Mouse (Mus musculus) G1E (cell line): ENCODE results near the gene Prpf4. TPM values are rescaled to one million over a fixed set of nuclear protein-coding genes. Genes with fewer than 3 reads are reported as not detected.

Experiments
- ATAC-seq: 2 replicates; pipeline ENCODE4 v1.8.0; 2016; ENCODE audit warnings: mild to moderate bottlenecking; ENCODE audit not compliant: insufficient number of reproducible peaks, poor library complexity, low FRiP score, severe bottlenecking; ENCODE audit errors: extremely low read depth
- DNase-seq: peaks from one replicate; pipeline ENCODE4 v3.0.0; 2012; ENCODE audit warnings: low spot score
- H3K27me3 ChIP-seq: 2 replicates; pipeline ENCODE4 v1.6.1; 2012; ENCODE audit warnings: mild to moderate bottlenecking, low read length, inconsistent platforms; ENCODE audit not compliant: insufficient read depth
- H3K36me3 ChIP-seq: replicated peaks from 2 replicates; pipeline ENCODE3; 2012; ENCODE audit warnings: mild to moderate bottlenecking, inconsistent platforms
- H3K4me1 ChIP-seq: 2 replicates; pipeline ENCODE4 v1.6.1; 2012; ENCODE audit warnings: low read depth, low read length, inconsistent platforms, mixed read lengths; ENCODE audit not compliant: insufficient read depth
- H3K4me3 ChIP-seq: 2 replicates; pipeline ENCODE4 v1.5.1; 2012; ENCODE audit warnings: low read depth, mild to moderate bottlenecking, inconsistent platforms, low read length, moderate library complexity, mixed read lengths
- H3K9me3 ChIP-seq: replicated peaks from 2 replicates; pipeline ENCODE4 v1.6.1; 2012; ENCODE audit warnings: inconsistent platforms
- CTCF ChIP-seq: IDR thresholded peaks from 2 replicates; pipeline ENCODE4 v1.5.1; 2012; ENCODE audit warnings: low read depth, low read length, inconsistent platforms, mixed read lengths
- GATA1 ChIP-seq: IDR thresholded peaks from 2 replicates; pipeline ENCODE4 v1.6.1; 2012; ENCODE audit warnings: borderline replicate concordance, low read length, inconsistent platforms, mixed read lengths
- GATA2 ChIP-seq: IDR thresholded peaks from 2 replicates; pipeline ENCODE4 v1.6.1; 2012; ENCODE audit warnings: low read depth, low read length, inconsistent platforms, borderline replicate concordance
- POLR2AphosphoS5 ChIP-seq: IDR thresholded peaks from 2 replicates; pipeline ENCODE4 v1.6.1; 2012; ENCODE audit warnings: low read depth, low read length, inconsistent platforms; ENCODE audit not compliant: insufficient replicate concordance
- TAL1 ChIP-seq: conservative IDR thresholded peaks from 2 replicates; pipeline ENCODE4 v1.6.1; 2012; ENCODE audit warnings: low read depth, low read length, inconsistent platforms, mixed read lengths
- polyA plus RNA-seq: library from polyadenylated mRNA; stranded (reverse); fragments of >175 nt; gene quantifications from 2 replicates; pipeline ENCODE4 v1.2.3, GENCODE M21; 2012
- total RNA-seq, 2 experiments: library from RNA; stranded (forward) in 1 of 2; stranded (reverse) in 1 of 2; fragments of 200-1000 nt in 1 of 2; fragments of >200 nt in 1 of 2; fragmentation: Nextera tagmentation in 1 of 2; gene quantifications; 2 replicates each; pipeline ENCODE4 v1.2.3; 2014 to 2017

The Prpf4 gene
- total and polyA plus RNA-seq, 3 experiments: 4.1 to 23.1 (median 23.0) TPM

GRCm38 (mm10) chr4:62362437-62362836 lies 46.2 kb upstream of the Prpf4 start:
- TF ChIP-seq GATA2 (no peak), GATA1 (no peak), CTCF (no peak), POLR2AphosphoS5 (no peak), TAL1 (no peak)
- H3K9me3 ChIP-seq: no peaks in the 10 kb centered on the region
- peaks cover 25% of the 10 kb centered on the region for H3K36me3 ChIP-seq
- H3K4me3 ChIP-seq: no peak overlapping the region; the same call in 1 of the 2 replicates
- H3K27me3 ChIP-seq: no peaks in the 10 kb centered on the region
- DNase-seq (no peak), ATAC-seq (no peak)
- peaks cover 59% of the 10 kb centered on the region for H3K4me1 ChIP-seq

GRCm38 (mm10) chr4:62364299-62364698 lies 44.3 kb upstream of the Prpf4 start:
- DNase-seq (no peak), ATAC-seq (no peak)
- no peak overlapping the region for H3K4me3 ChIP-seq
- H3K27me3 ChIP-seq: no peaks in the 10 kb centered on the region
- H3K9me3 ChIP-seq: no peaks in the 10 kb centered on the region
- peaks cover 53% of the 10 kb centered on the region for H3K4me1 ChIP-seq
- no peak for TF ChIP-seq GATA2
- no peak for TF ChIP-seq TAL1
- TF ChIP-seq POLR2AphosphoS5: no peak
- no peak for TF ChIP-seq CTCF
- no peak for TF ChIP-seq GATA1
- peaks cover 22% of the 10 kb centered on the region for H3K36me3 ChIP-seq

DNA sequence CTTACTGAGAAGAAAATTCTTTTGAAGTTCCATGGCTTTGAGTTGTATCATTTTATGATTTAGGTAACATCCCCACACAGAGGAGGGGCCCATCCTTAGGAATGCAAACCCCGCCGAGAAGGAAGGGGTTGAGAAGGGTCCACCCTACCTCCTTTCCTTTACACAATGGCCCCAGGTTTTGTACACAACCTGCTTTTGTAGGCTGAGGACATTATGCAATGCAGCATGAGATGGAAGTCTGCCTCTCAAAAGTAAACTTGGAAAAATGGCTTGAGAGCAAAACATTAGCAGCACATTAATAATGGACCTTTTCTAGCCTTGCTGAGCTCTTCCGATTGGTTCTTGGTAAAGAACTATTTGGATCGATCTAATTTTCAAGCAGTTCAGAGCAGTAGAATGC lies 42.3 kb upstream of the Prpf4 start:
- Histone ChIP-seq H3K9me3 (no peaks in the 10 kb centered on the region), H3K36me3 (peaks cover 30% of the 10 kb centered on the region), H3K4me1 (peaks cover 68% of the 10 kb centered on the region), H3K4me3 (no peak overlapping the region), H3K27me3 (no peaks in the 10 kb centered on the region)
- DNase-seq: no peak
- TF ChIP-seq TAL1: no peak
- no peak for TF ChIP-seq GATA1
- no peak for TF ChIP-seq CTCF
- no peak for TF ChIP-seq POLR2AphosphoS5
- TF ChIP-seq GATA2: no peak
- no peak for ATAC-seq

GRCm38 (mm10) chr4:62367586-62367985 lies 41.0 kb upstream of the Prpf4 start:
- TF ChIP-seq GATA1 (no peak), CTCF (no peak), POLR2AphosphoS5 (no peak), TAL1 (no peak), GATA2 (no peak)
- no peak for DNase-seq
- no peak overlapping the region for H3K4me3 ChIP-seq
- no peak for ATAC-seq
- H3K4me1 ChIP-seq: peaks cover 75% of the 10 kb centered on the region
- H3K9me3 ChIP-seq: no peaks in the 10 kb centered on the region
- peaks cover 32% of the 10 kb centered on the region for H3K36me3 ChIP-seq
- no peaks in the 10 kb centered on the region for H3K27me3 ChIP-seq

GRCm38 (mm10) chr4:62369091-62369490 lies 39.5 kb upstream of the Prpf4 start:
- TF ChIP-seq TAL1 (no peak), CTCF (no peak), POLR2AphosphoS5 (no peak), GATA2 (no peak), GATA1 (no peak)
- H3K27me3 ChIP-seq: no peaks in the 10 kb centered on the region
- H3K9me3 ChIP-seq: no peaks in the 10 kb centered on the region
- H3K36me3 ChIP-seq: peaks cover 34% of the 10 kb centered on the region
- peaks cover 86% of the 10 kb centered on the region for H3K4me1 ChIP-seq
- ATAC-seq (no peak), DNase-seq (no peak)
- H3K4me3 ChIP-seq: no peak overlapping the region

DNA sequence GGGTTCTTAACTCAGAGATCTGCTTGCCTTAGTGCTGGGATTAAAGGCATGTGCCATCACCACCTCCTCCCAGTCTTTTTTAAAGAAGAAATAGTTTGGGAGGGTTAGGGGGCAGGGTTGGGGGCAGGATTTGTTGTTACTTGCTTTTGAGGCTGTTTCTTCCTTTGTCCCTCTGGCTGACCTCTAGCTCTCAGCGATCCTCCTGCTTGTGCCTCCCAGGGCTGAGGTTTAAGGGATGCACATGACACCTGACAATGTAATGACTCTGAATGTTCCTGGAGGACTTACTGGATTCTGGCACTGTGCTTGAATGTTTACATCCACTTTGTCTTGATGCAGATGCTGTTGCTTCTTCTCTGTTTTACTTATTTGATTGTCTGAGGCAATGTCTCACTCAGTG lies 36.2 kb upstream of the Prpf4 start:
- TF ChIP-seq TAL1: no peak
- TF ChIP-seq CTCF: no peak
- no peak for TF ChIP-seq POLR2AphosphoS5
- no peak for TF ChIP-seq GATA2
- TF ChIP-seq GATA1: no peak
- ATAC-seq (no peak), DNase-seq (no peak)
- Histone ChIP-seq H3K36me3 (peaks cover 31% of the 10 kb centered on the region), H3K27me3 (no peaks in the 10 kb centered on the region), H3K4me1 (peaks cover 85% of the 10 kb centered on the region), H3K4me3 (no peak overlapping the region; the same call in 1 of the 2 replicates), H3K9me3 (no peaks in the 10 kb centered on the region)

- no peaks in the 10 kb centered on the region for H3K27me3 ChIP-seq
- peaks cover 26% of the 10 kb centered on the region for H3K36me3 ChIP-seq
- TF ChIP-seq POLR2AphosphoS5 (no peak), TAL1 (0 out of 2 replicates have a peak, but pooled peaks have one; percentile 15)
- H3K9me3 ChIP-seq: no peaks in the 10 kb centered on the region
- peaks cover 80% of the 10 kb centered on the region for H3K4me1 ChIP-seq
- no peak overlapping the region; the same call in 1 of the 2 replicates for H3K4me3 ChIP-seq
- DNase-seq (no peak), ATAC-seq (peak; percentile 43)
These were observed 35.6 kb upstream of the Prpf4 start for GRCm38 (mm10) chr4:62372818-62373520.
